28 mouse cellular contexts compared by ENCODE assay signal in the genomic region with DNA sequence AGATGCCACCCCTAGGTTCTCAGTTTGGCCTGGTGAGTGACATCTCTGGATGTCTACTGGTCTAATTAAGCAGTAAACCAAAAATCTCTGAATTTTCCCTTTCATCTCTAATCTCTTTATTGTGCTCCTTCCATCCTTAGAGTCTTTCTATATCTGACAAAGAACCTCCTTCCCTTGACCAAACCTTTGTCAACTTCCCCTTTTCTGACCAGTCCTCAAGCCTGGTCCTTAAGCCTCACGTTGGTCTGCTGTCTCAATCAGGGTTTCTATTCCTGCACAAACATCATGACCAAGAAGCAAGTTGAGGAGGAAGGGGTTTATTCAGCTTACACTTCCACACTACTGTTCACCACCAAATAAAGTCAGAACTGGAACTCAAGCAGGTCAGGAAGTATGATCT.
DNase-seq lines count a peak whose midpoint lies in the region; ATAC-seq and TF ChIP-seq lines count a peak whose summit lies in the region.
"Had no signal": no experiment of that assay in that cellular context is flagged by ENCODE, and none has a peak within 500 bp of the region (broad histone marks: within the 10 kb centered on the region; RNA-seq: fewer than 3 reads in every experiment).

No protein-coding gene starts in this region.

- DNase-seq in liver, postnatal 0 days, result no peak
- DNase-seq in cerebellum, postnatal 25 days, result no peak
- DNase-seq in layer of hippocampus, adult 9-10 months (ENCODE audit: low spot score), result no peak
- no peak for DNase-seq in cerebellum, adult 9-10 months
- DNase-seq: adrenal gland, postnatal 14 days; B cell, adult 2 months; cerebellum, adult 11-12 months; cerebellum, adult 8-10 months; cerebellum, postnatal 14 days; embryo, embryonic 11 days; gastrocnemius, postnatal 10 days; gastrocnemius, postnatal 36 days had no signal

- H3K27ac ChIP-seq in liver, postnatal 0 days (ENCODE audit: low read depth), result peak overlapping the region; percentile 5; the same call in 1 of the 2 replicates
- H3K27ac ChIP-seq in liver, embryonic 12.5 days, result no peak overlapping the region
- H3K27ac ChIP-seq: embryonic facial prominence, embryonic 10.5 days; embryonic facial prominence, embryonic 13.5 days; forebrain, embryonic 10.5 days; forebrain, embryonic 13.5 days; hindbrain, embryonic 12.5 days; hindbrain, embryonic 15.5 days had no signal

- no peak for TF ChIP-seq EP300 in liver, postnatal 0 days (IDR thresholded peaks at IDR 0.05; ENCODE audit: low read depth)

- no peak for ATAC-seq in liver, postnatal 0 days
- no peak for ATAC-seq in liver, embryonic 12.5 days
- ATAC-seq in common myeloid progenitor, adult 5-6 weeks (replicated peaks; ENCODE audit: low read depth, poor library complexity, severe bottlenecking), result 0 out of 2 replicates have a peak, but pooled peaks have one; percentile 14
- peak; percentile 81 for ATAC-seq in megakaryocyte, adult 5-6 weeks (ENCODE audit: poor library complexity, severe bottlenecking)
- peak; percentile 39; the same call in 1 of the 2 replicates for ATAC-seq in neutrophil, adult 5-6 weeks (ENCODE audit: extremely low read depth, insufficient number of reproducible peaks, low FRiP score, poor library complexity, severe bottlenecking)
- ATAC-seq: forebrain, embryonic 13.5 days; forebrain, embryonic 16.5 days; Patski had no signal

- H3K36me3 ChIP-seq in liver, postnatal 0 days (replicated peaks; ENCODE audit: insufficient read depth, low read length), result no peaks in the 10 kb centered on the region
- no peaks in the 10 kb centered on the region for H3K36me3 ChIP-seq in liver, embryonic 12.5 days
- H3K36me3 ChIP-seq: embryonic facial prominence, embryonic 10.5 days; embryonic facial prominence, embryonic 13.5 days; forebrain, embryonic 10.5 days; G1E; hindbrain, embryonic 12.5 days; hindbrain, embryonic 15.5 days had no signal

- no peak overlapping the region for H3K4me2 ChIP-seq in liver, postnatal 0 days (ENCODE audit: low read depth, low read length)
- no peak overlapping the region for H3K4me2 ChIP-seq in liver, embryonic 12.5 days
- H3K4me2 ChIP-seq: embryonic facial prominence, embryonic 13.5 days; forebrain, embryonic 13.5 days; heart, embryonic 11.5 days; hindbrain, embryonic 12.5 days; hindbrain, embryonic 15.5 days had no signal

- TF ChIP-seq CTCF in liver, postnatal 0 days (IDR thresholded peaks at IDR 0.05; ENCODE audit: low read depth), result no peak

- no peaks in the 10 kb centered on the region for H3K27me3 ChIP-seq in liver, postnatal 0 days (ENCODE audit: insufficient read depth, low read length)
- H3K27me3 ChIP-seq in liver, embryonic 12.5 days (replicated peaks), result no peaks in the 10 kb centered on the region
- H3K27me3 ChIP-seq: CH12.LX; embryonic facial prominence, embryonic 13.5 days; forebrain, embryonic 13.5 days; hindbrain, embryonic 12.5 days; hindbrain, embryonic 15.5 days; Patski had no signal

- WGBS in liver, postnatal 0 days (ENCODE audit: insufficient replicate concordance), result 41% methylated on average over 1 of the region's 1 CpGs
- 33% methylated on average over 1 of the region's 1 CpGs for WGBS in liver, embryonic 12.5 days (ENCODE audit: insufficient replicate concordance)

- peaks cover 13% of the 10 kb centered on the region for H3K4me1 ChIP-seq in liver, postnatal 0 days (ENCODE audit: insufficient read depth)
- peaks cover 39% of the 10 kb centered on the region for H3K4me1 ChIP-seq in liver, embryonic 12.5 days
- H3K4me1 ChIP-seq: forebrain, embryonic 10.5 days; forebrain, embryonic 13.5 days; hindbrain, embryonic 12.5 days; hindbrain, embryonic 15.5 days had no signal

- H3K4me3 ChIP-seq in liver, postnatal 0 days (ENCODE audit: low read depth, low read length), result no peak overlapping the region
- H3K4me3 ChIP-seq in liver, embryonic 12.5 days, result no peak overlapping the region
- H3K4me3 ChIP-seq: embryonic facial prominence, embryonic 10.5 days; embryonic facial prominence, embryonic 13.5 days; erythroblast, embryonic 14.5 days; forebrain, embryonic 10.5 days; forebrain, embryonic 13.5 days; hindbrain, embryonic 12.5 days; hindbrain, embryonic 15.5 days had no signal

- no peak overlapping the region for H3K9ac ChIP-seq in liver, postnatal 0 days (replicated peaks)
- H3K9ac ChIP-seq in liver, embryonic 12.5 days, result no peak overlapping the region
- H3K9ac ChIP-seq: embryonic facial prominence, embryonic 13.5 days; forebrain, embryonic 13.5 days; hindbrain, embryonic 12.5 days; hindbrain, embryonic 15.5 days had no signal

- H3K9me3 ChIP-seq in liver, postnatal 0 days (ENCODE audit: low read length), result no peaks in the 10 kb centered on the region
- no peaks in the 10 kb centered on the region for H3K9me3 ChIP-seq in liver, embryonic 12.5 days (replicated peaks)
- H3K9me3 ChIP-seq: embryonic facial prominence, embryonic 10.5 days; embryonic facial prominence, embryonic 13.5 days; forebrain, embryonic 10.5 days; forebrain, embryonic 13.5 days; G1E; hindbrain, embryonic 12.5 days; hindbrain, embryonic 15.5 days had no signal

Comparison
In these comparisons a context has a peak if more than half of its experiments do, and no peak if none do; other contexts are left out.
1. ATAC-seq: peak in common myeloid progenitor, adult 5-6 weeks (single experiment), megakaryocyte, adult 5-6 weeks (single experiment) and neutrophil, adult 5-6 weeks (single experiment); none in liver, postnatal 0 days (single experiment) and liver, embryonic 12.5 days (single experiment).